Mouse (Mus musculus) MEL (cell line): ENCODE data around the gene Scarb2.

Experiments
- CTCF ChIP-seq, 3 experiments: IDR thresholded peaks in 2 of 3; conservative IDR thresholded peaks in 1 of 3; 2 replicates each; pipeline ENCODE4 v1.5.1; 2011 to 2012; ENCODE audit warnings: low read length in 3 of 3, low read depth in 2 of 3, mild to moderate bottlenecking in 2 of 3, improper control_type of control experiment in 1 of 3, inconsistent platforms in 1 of 3, mixed read lengths in 1 of 3, moderate library complexity in 1 of 3; ENCODE audit not compliant: control insufficient read depth in 1 of 3, insufficient read depth in 1 of 3, poor library complexity in 1 of 3, severe bottlenecking in 1 of 3
- GATA1 ChIP-seq: IDR thresholded peaks from 2 replicates; pipeline ENCODE4 v1.6.1; 2011; ENCODE audit warnings: low read depth, low read length, improper control_type of control experiment
- HCFC1 ChIP-seq: IDR thresholded peaks from 2 replicates; pipeline ENCODE4 v1.6.1; 2012; ENCODE audit warnings: low read depth, mild to moderate bottlenecking, inconsistent platforms, low read length, improper control_type of control experiment, moderate library complexity
- MAX ChIP-seq: IDR thresholded peaks from 2 replicates; pipeline ENCODE4 v1.6.1; 2011; ENCODE audit warnings: low read length, improper control_type of control experiment
- MEF2A ChIP-seq: IDR thresholded peaks from 2 replicates; pipeline ENCODE4 v1.6.1; 2014; ENCODE audit warnings: low read depth, mild to moderate bottlenecking, inconsistent platforms, low read length, improper control_type of control experiment; ENCODE audit not compliant: poor library complexity, insufficient replicate concordance, severe bottlenecking; ENCODE audit errors: extremely low read depth
- SMC3 ChIP-seq: IDR thresholded peaks from 2 replicates; pipeline ENCODE4 v1.6.1; 2011; ENCODE audit warnings: low read depth, low read length, improper control_type of control experiment

DNA sequence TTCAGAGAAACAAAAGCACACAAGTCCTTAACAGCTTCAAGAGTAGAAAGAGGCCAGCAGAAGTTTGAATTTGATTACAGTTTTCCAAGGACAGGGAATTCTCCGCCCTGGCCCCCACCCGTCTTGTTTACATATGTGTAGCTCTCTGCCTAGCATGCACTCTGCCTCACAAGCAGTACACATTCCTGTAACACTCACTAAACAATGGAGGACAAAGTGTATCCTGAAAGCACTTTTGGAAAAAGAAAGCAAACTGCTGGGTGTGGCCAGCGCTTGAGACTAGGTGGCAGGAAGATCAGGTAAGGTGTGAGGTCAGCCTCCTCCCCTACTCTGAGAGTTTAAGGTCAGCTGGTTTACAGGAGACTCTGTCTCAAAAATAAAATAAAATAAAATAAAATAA is 8.4 kb downstream of the Scarb2 start:
- TF ChIP-seq HCFC1 (no peak), CTCF (IDR thresholded peaks at IDR 0.05 in 2 of 3, conservative IDR thresholded peaks at IDR 0.05 in 1 of 3; ENCODE audit: control insufficient read depth in 1 of 3, insufficient read depth in 1 of 3, low read depth in 2 of 3, low read length in 3 of 3, poor library complexity in 1 of 3, severe bottlenecking in 1 of 3) (no peak), SMC3 (no peak), MEF2A (no peak), MAX (no peak), GATA1 (no peak)
